Mouse (Mus musculus) frontal cortex, postnatal 14 days (tissue): ENCODE results near the gene Tnfsf13b.

Experiments
- DNase-seq, 2 experiments: peaks; one replicate each; pipeline ENCODE4 v3.0.0; 2022; ENCODE audit warnings: low spot score in 2 of 2

Gene Tnfsf13b

GRCm38 (mm10) chr8:10045743-10046142, 39.5 kb downstream of the Tnfsf13b start:
- DNase-seq = no peak

GRCm38 (mm10) chr8:10049162-10049561, 42.9 kb downstream of the Tnfsf13b start:
- DNase-seq = peak; percentile 47 to 49

GRCm38 (mm10) chr8:10051576-10051975, 45.3 kb downstream of the Tnfsf13b start:
- no peak for DNase-seq

GRCm38 (mm10) chr8:10053571-10053990, 47.3 kb downstream of the Tnfsf13b start:
- DNase-seq = peak; percentile 27 to 40

- no peak for DNase-seq
Observed at GRCm38 (mm10) chr8:10061001-10061400, 54.7 kb downstream of the Tnfsf13b start.

- DNase-seq = no peak
Observed at GRCm38 (mm10) chr8:10066906-10067305, 60.6 kb downstream of the Tnfsf13b start.

DNA sequence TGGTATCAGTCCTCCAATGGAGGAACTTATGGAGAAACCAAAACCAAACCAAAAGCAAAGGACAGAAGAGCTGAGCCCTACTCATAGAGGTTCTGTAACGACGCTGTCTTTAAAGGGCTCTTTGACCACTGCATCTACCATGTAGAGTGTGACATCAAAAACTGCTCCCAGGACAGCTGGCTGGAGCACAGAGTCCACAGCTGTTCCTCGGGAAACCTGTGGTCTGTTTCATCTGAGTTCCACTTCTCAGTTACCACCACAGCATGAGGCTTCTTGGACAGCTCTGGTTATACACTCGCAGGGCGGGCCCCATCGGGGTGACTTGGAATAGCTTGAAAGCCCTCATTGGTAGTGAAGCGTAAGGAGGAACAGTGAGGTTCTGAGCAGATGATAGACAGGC, 61.5 kb downstream of the Tnfsf13b start:
- no peak for DNase-seq

- DNase-seq = no peak
Observed at GRCm38 (mm10) chr8:10072347-10072746, 66.1 kb downstream of the Tnfsf13b start.
